Mouse (Mus musculus): ENCODE data around the gene Fam163a.
"Not testable (repeated sequence)": the region's sequence is repeated elsewhere in the genome, so short reads cannot be mapped to it uniquely, and the experiment has no call there.

The Fam163a gene

DNA sequence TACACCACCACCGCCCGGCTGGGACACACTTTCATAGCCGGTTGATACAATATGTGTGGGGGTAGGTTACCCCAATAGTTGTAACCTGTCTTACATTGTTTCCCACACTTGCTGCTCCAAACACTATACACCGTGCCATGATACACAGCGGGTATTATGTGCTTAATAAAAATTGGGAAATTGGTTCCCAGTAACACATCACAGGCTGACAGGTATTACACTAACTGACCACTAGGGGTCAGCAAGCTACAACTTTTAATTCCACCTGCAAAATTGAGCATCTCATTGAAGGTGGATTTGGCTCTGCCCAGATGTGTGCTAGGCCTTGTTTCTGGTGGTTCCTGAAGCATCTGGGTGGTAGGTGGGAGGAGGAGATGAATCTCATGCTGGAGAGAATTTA, 119.1 kb downstream of the Fam163a start:
- DNase-seq (ENCODE audit: extremely low read depth, low read depth, low spot score), result no peak

- DNase-seq (ENCODE audit: extremely low read depth, low read depth, low spot score), result no peak
Measured at GRCm38 (mm10) chr1:156084603-156085002, 120.2 kb downstream of the Fam163a start.

GRCm38 (mm10) chr1:156077655-156078054, 127.2 kb downstream of the Fam163a start:
- no peak for DNase-seq (ENCODE audit: extremely low read depth, low read depth, low spot score)

DNA sequence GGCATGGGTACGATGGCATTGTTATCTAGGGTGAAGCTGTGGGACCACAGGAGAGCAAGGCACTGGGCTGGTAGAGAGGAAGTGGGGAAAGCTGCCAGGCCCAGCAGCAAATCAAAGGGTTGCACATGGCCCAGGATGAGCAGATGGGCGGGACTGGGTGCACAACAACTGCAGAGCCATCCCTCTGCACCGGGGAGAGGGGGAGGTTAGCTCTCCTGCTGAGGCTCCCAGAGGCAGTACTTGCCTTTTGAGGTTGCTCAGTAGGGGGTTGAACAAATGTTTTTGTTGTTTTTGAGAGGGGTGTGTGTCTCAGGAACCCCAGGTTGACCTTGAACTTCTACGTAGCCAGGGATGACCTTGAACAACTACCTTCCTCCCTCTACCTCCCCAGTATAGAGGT, 128.4 kb downstream of the Fam163a start:
- DNase-seq (ENCODE audit: extremely low read depth, low read depth, low spot score), result no peak

DNA sequence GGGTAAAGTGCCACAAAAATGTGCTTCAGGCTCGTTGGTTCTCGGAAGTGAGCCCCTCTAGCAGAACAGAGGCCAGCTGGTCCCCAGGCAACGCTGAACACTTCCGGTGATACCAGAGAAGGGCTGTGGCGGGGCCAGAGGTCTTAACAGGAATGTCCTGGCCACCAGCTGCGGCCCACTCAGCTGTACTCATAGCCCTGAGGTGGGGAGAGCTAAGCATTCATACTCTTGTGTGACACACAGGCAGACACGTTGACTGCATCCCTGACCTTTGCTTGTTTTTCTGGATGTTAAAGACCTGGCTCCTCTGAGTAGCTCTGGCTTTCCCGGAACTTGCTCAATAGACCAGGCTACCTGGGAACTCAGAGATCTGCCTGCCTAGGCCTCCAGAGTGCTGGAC, 130.3 kb downstream of the Fam163a start:
- no peak for DNase-seq (ENCODE audit: extremely low read depth, low read depth, low spot score)

- no peak for DNase-seq (ENCODE audit: extremely low read depth, low read depth, low spot score)
Measured at GRCm38 (mm10) chr1:156073169-156073821, 131.5 kb downstream of the Fam163a start.

- no peak for DNase-seq (ENCODE audit: extremely low read depth, low read depth, low spot score)
Measured at GRCm38 (mm10) chr1:156070106-156070505, 134.7 kb downstream of the Fam163a start.

DNA sequence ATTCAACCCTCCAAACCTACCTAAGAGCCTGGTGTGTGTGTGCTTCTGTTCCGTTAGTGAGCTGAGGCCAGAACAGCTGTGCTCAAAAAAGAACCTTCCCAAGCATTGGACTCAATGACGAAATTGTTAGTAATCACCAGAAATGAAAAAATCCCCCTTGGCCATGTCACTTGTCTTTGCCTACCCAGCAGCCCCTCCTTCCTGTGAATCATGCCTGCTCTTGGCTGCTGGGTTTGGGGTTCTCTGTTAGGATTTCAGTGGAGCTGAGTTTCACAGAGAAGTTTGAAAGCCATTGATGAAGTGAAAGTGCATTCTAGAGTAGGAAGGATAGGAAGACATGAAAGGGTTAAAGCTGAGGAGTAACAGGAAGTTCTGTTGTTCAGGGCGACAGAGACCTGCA, 138.7 kb downstream of the Fam163a start:
- no peak for DNase-seq (ENCODE audit: extremely low read depth, low read depth, low spot score)

DNA sequence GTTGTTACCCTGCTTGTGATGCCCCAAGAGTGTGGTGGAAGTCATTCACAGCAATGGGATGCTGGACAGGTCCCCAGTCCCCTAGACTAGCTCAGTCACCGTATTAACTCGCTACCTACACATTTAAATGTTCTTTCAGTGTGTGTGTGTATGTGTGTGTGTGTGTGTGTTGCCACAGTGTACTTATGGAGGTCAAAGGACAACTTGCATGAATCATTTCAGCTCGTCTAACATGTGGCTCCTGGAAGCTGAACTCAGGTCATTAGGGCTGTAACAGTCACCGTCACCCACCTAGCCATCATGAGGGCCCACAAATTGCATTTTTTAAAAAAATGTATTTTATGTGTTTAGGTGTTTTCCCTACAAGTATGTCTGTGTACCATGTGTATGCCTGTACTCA, 142.6 kb downstream of the Fam163a start:
- no peak for DNase-seq (ENCODE audit: extremely low read depth, low read depth, low spot score)

- no peak for DNase-seq (ENCODE audit: extremely low read depth, low read depth, low spot score)
Measured at GRCm38 (mm10) chr1:156058207-156058606, 146.6 kb downstream of the Fam163a start.

DNA sequence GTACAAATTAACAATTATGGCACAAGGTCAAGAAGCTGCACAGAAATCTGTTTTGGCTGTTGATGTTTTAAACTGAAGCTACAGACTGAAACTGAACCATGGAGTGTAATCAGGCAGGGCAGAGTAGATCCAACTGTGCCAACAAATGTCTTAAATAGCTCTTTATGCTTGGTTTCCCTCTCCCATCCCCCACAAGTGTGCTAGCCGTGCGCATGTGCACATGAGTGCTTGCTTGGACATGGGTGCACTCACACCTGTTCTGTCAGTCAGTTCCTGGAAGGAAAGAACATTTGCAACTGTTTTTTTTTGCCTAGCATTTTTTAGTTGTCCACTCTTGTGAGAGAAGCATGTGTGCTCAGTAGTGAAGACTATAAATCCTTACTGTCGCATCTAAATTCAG, 158.1 kb downstream of the Fam163a start:
- no peak for DNase-seq (ENCODE audit: extremely low read depth, low read depth, low spot score)

DNA sequence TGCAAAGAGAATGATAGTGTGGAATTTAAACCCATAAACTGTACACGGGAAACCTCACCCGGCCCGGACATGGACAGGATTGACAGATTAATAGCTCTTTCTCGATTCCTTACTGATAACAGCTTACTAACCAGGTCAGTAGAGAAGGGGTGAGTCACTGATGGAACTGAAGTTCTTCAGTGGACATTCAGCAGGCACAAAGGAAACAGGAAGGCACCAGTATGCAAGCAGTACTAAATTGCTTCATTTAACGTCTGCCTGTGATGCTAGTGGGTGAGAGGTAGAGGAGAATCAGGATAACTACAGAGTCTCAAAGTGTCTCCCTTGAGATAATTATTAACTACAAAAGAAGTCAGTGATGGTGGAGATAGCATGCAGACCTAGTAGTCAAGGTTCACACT, 160.6 kb downstream of the Fam163a start:
- DNase-seq (ENCODE audit: extremely low read depth, low read depth, low spot score), result no peak

DNA sequence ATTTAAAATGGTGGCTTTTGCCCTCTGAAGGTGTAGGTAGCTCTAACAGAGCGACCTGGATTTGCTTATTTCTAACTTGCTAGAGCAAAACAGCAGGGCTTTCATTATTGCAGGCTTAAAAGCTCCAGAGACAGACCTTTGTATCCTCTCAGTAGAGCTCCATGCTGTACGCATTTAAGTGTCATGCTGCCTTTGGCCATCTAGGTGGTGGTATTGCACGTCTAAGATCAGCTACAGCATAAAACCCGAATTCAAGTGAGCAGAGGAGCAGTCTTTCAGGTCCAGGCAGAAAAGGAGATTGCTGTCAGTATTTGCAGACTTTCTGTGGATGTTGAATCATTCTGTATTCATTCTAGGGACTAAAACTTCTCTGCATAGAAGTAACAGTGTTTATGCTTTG, 161.8 kb downstream of the Fam163a start:
- DNase-seq (ENCODE audit: extremely low read depth, low read depth, low spot score), result no peak

DNA sequence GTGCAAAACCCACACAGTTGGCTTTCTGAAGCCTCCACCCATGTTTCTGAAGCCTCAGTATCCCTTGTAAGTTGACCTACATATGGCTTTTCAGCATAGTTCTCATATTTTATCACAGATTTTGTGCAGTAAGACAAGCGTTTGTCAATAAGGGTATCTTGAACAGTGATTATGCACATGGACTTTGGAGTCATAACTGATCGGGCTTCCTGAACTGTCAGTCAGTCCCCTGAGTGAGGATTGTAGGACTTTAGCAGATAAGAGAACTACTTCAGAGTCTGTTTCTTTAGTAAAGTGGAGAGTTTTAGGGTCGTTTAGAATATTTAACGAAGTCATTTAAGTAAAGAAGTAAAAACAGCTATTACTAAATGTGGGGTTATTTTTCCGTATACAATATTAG, 162.3 kb downstream of the Fam163a start:
- DNase-seq (ENCODE audit: extremely low read depth, low read depth, low spot score), result no peak

- no peak for DNase-seq (ENCODE audit: extremely low read depth, low read depth, low spot score)
Measured at GRCm38 (mm10) chr1:156041451-156042241, 163.2 kb downstream of the Fam163a start.

GRCm38 (mm10) chr1:156040731-156041401, 164.0 kb downstream of the Fam163a start:
- no peak for DNase-seq (ENCODE audit: extremely low read depth, low read depth, low spot score)

DNA sequence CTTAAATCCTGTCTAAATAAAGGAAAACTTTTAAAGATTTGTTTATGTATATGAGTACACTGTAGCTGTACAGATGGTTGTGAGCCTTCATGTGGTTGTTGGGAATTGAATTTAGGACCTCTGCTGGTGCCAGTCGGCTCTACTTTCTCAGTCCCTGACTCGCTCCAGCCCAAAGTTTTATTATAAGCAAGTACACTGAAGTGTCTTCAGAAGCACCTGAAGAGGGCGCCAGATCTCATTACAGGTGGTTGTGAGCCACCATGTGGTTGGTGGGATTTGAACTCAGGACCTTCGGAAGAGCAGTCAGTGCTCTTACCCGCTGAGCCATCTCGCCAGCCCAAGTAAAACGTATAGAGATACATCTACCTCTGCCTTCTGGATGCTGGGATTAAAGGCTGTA, 164.8 kb downstream of the Fam163a start:
- not testable (repeated sequence) for DNase-seq (ENCODE audit: extremely low read depth, low read depth, low spot score)

- no peak for DNase-seq (ENCODE audit: extremely low read depth, low read depth, low spot score)
Measured at GRCm38 (mm10) chr1:156037144-156037583, 167.7 kb downstream of the Fam163a start.

GRCm38 (mm10) chr1:156035930-156036737, 168.7 kb downstream of the Fam163a start, which contains the start of gene Tor1aip1:
Gene Tor1aip1, minus strand, starts transcription at chr1:156036480.
- DNase-seq (ENCODE audit: extremely low read depth, low read depth, low spot score), result peak; percentile 94

DNA sequence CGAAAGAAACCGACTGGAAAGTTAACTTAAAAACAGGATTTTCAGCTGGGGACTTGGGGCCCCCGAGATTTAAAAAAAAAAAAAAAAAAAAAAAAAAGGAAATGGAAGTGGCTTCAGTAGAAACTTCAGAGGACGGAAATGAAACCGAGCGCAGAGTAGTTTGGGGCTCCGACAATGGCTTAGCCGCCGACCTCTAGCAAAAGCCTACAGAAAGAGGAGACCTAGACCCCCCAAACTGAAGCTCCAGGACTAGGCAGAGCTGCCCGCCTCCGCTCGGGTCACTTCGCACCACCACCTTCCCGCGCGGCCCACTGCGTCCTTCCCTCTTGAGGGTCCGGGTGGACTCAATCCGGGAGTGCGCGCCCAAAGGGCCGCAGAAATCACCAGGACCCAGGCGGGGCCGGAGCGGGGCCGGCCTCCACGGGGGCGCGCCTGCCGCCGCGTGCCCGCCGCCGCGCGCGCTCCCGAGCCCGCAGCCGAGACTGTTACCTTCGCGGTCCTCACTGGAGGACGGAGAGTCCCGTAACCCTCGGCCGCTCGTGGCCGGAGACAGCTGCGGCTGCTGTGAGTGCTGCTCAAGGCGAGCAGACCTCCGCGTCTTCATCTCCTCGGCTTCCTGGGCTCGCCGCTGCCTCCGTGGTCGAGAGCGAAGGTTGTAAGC, 169.4 kb downstream of the Fam163a start, which contains the start of gene Tor1aip2:
Gene Tor1aip2 (plus strand): TSS at position 135 of the 661 bp plus-strand sequence.
- no peak for DNase-seq (ENCODE audit: extremely low read depth, low read depth, low spot score)

Data from fat pad, adult 2 months (tissue).